Mouse (Mus musculus) neutrophil, adult 5-6 weeks (primary cell): ENCODE results near the gene Prpf38b. TPM values are rescaled to one million over a fixed set of nuclear protein-coding genes. Genes with fewer than 3 reads are reported as not detected.

Source experiments
- ATAC-seq: fragments of 151-379, 151-347 bp; 2 replicates; pipeline ENCODE4 v1.8.0; 2017; ENCODE audit warnings: mild to moderate bottlenecking, moderate TSS enrichment; ENCODE audit not compliant: insufficient number of reproducible peaks, poor library complexity, low FRiP score, severe bottlenecking; ENCODE audit errors: extremely low read depth
- total RNA-seq: library from RNA; stranded (forward); fragments of 200-1000 nt; gene quantifications from 2 replicates; pipeline ENCODE4 v1.2.3, GENCODE M21; 2017

Prpf38b gene
- 333 and 503 TPM in 2 replicates for total RNA-seq

GRCm38 (mm10) chr3:108911548-108912413 lies at the start of gene Prpf38b:
Gene Prpf38b (minus strand): TSS chr3:108911727.
- peak; percentile 92 for ATAC-seq

- no peak for ATAC-seq
Observed at GRCm38 (mm10) chr3:108961226-108961625, 49.7 kb upstream of the Prpf38b start.

GRCm38 (mm10) chr3:108959680-108960295 lies 48.3 kb upstream of the Prpf38b start:
- 0 out of 2 replicates have a peak, but pooled peaks have one; percentile 3 for ATAC-seq

GRCm38 (mm10) chr3:108957976-108958375 lies 46.4 kb upstream of the Prpf38b start:
- ATAC-seq, result no peak

- no peak for ATAC-seq
Observed at GRCm38 (mm10) chr3:108940996-108941395, 29.5 kb upstream of the Prpf38b start.

GRCm38 (mm10) chr3:108940001-108940633 lies 28.6 kb upstream of the Prpf38b start, which contains the start of gene Gm9857:
Gene Gm9857 (minus strand): TSS chr3:108940445.
- no peak for ATAC-seq

GRCm38 (mm10) chr3:108939573-108939972 lies 28.0 kb upstream of the Prpf38b start, which contains the start of gene Henmt1:
Gene Henmt1 (plus strand): TSS chr3:108939873.
- no peak for ATAC-seq

- no peak for ATAC-seq
Observed at GRCm38 (mm10) chr3:108938691-108939090, 27.2 kb upstream of the Prpf38b start.

GRCm38 (mm10) chr3:108933557-108933956 lies 22.0 kb upstream of the Prpf38b start:
- no peak for ATAC-seq

GRCm38 (mm10) chr3:108926308-108926707 lies 14.8 kb upstream of the Prpf38b start:
- no peak for ATAC-seq

- no peak for ATAC-seq
Observed at GRCm38 (mm10) chr3:108925677-108926076, 14.2 kb upstream of the Prpf38b start.

- ATAC-seq, result no peak
Observed at GRCm38 (mm10) chr3:108921822-108922221, 10.3 kb upstream of the Prpf38b start.

GRCm38 (mm10) chr3:108920442-108921070 lies 9.0 kb upstream of the Prpf38b start:
- ATAC-seq, result no peak

- no peak for ATAC-seq
Observed at GRCm38 (mm10) chr3:108918852-108919251, 7.3 kb upstream of the Prpf38b start.

- ATAC-seq, result no peak
Observed at GRCm38 (mm10) chr3:108917986-108918385, 6.5 kb upstream of the Prpf38b start.

GRCm38 (mm10) chr3:108916857-108917256 lies 5.3 kb upstream of the Prpf38b start:
- no peak for ATAC-seq

GRCm38 (mm10) chr3:108915999-108916398 lies 4.5 kb upstream of the Prpf38b start:
- no peak for ATAC-seq

- ATAC-seq, result peak; percentile 78
Observed at GRCm38 (mm10) chr3:108911081-108911547, 413 bp downstream of the Prpf38b start.
